Mouse (Mus musculus) heart, embryonic 11.5 days (tissue): ENCODE results near the gene Cd2bp2. TPM values are rescaled to one million over a fixed set of nuclear protein-coding genes. Genes with fewer than 3 reads are reported as not detected.
A peak's percentile ranks its signal among the peaks of the same experiment; 100 is the strongest.

Experiments
- ATAC-seq: fragments of 200-750 bp; cut with Nextera tagmentation; replicated peaks from 2 replicates; pipeline ENCODE4 v1.8.0; 2017; ENCODE audit warnings: moderate library complexity; ENCODE audit not compliant: insufficient number of reproducible peaks, low FRiP score, low TSS enrichment
- H3K27ac ChIP-seq: fragments of 300-500 bp; sonication (generic); 2 replicates; pipeline ENCODE4 v1.5.1; 2014; ENCODE audit warnings: mild to moderate bottlenecking, low read depth, low read length
- H3K27me3 ChIP-seq: fragments of 300-500 bp; sonication (generic); 2 replicates; pipeline ENCODE4 v1.6.1; 2014; ENCODE audit warnings: mild to moderate bottlenecking, low read length, mixed read lengths; ENCODE audit not compliant: control insufficient read depth, insufficient read depth
- H3K36me3 ChIP-seq: fragments of 300-500 bp; sonication (generic); 2 replicates; pipeline ENCODE4 v1.6.1; 2014; ENCODE audit warnings: mild to moderate bottlenecking, low read length, moderate library complexity, mixed read lengths; ENCODE audit not compliant: control insufficient read depth, insufficient read depth
- H3K4me1 ChIP-seq: fragments of 300-500 bp; sonication (generic); 2 replicates; pipeline ENCODE4 v1.6.1; 2014; ENCODE audit warnings: low read length; ENCODE audit not compliant: control insufficient read depth, insufficient read depth
- H3K4me2 ChIP-seq: fragments of 300-500 bp; sonication (generic); 2 replicates; pipeline ENCODE4 v1.6.1; 2014; ENCODE audit warnings: mild to moderate bottlenecking, moderate library complexity
- H3K4me3 ChIP-seq: fragments of 300-500 bp; sonication (generic); 2 replicates; pipeline ENCODE4 v1.5.1; 2014; ENCODE audit warnings: low read depth, low read length
- H3K9ac ChIP-seq: fragments of 300-500 bp; sonication (generic); 2 replicates; pipeline ENCODE4 v1.6.1; 2014; ENCODE audit warnings: mild to moderate bottlenecking, low read depth, low read length, moderate library complexity
- H3K9me3 ChIP-seq: fragments of 300-500 bp; sonication (generic); replicated peaks from 2 replicates; pipeline ENCODE4 v1.6.1; 2016; ENCODE audit warnings: low read length; ENCODE audit not compliant: control insufficient read depth
- WGBS: fragments of 180-500 bp; shearing (Covaris S2); extraction: QIAGEN DNeasy Blood & Tissue Kit; methylation state at CpG from one replicate; pipeline ENCODE4 v1.1.7; 2014; ENCODE audit not compliant: insufficient replicate concordance; 5-methylcytosine and 5-hydroxymethylcytosine counted together
- polyA plus RNA-seq: library from polyadenylated mRNA; unstranded; fragments of >200 nt; fragmentation: Nextera tagmentation; extraction: Ambion mirVana; gene quantifications from 2 replicates; pipeline ENCODE4 v1.2.1, GENCODE M21; 2014

Gene Cd2bp2
- polyA plus RNA-seq, 1 experiment from 2014 or later: 41.8 TPM

GRCm38 (mm10) chr7:127223106-127223505 lies 27.3 kb upstream of the Cd2bp2 start:
- WGBS: 89% methylated on average over 3 of the region's 3 CpGs
- H3K27me3 ChIP-seq: no peaks in the 10 kb centered on the region
- no peaks in the 10 kb centered on the region for H3K36me3 ChIP-seq
- no peak for ATAC-seq
- H3K27ac ChIP-seq: no peak overlapping the region
- no peaks in the 10 kb centered on the region for H3K4me1 ChIP-seq
- no peak overlapping the region for H3K4me2 ChIP-seq
- no peak overlapping the region for H3K4me3 ChIP-seq
- no peaks in the 10 kb centered on the region for H3K9me3 ChIP-seq
- H3K9ac ChIP-seq: no peak overlapping the region

DNA sequence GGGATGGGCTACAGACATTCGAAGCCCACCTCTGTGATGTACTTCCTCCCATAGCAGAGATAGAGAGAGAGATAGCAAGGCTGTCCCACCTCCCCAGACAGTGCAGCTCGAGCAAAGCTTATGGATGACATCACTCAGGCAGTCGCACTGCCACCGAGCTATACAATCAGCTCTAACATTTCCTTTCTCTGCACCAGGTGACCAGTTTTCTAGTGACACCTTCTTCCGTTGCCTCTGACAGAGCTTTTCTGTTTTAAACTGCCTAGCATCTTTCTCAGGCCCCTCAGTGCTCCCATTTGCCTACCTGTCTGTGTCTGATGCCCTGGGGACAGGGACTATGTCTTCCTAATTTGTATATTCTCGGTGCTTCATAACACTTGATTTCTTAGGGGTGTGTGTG lies 24.6 kb upstream of the Cd2bp2 start:
- no peaks in the 10 kb centered on the region for H3K27me3 ChIP-seq
- WGBS: 74% methylated on average over 6 of the region's 6 CpGs
- H3K36me3 ChIP-seq: no peaks in the 10 kb centered on the region
- H3K4me2 ChIP-seq: no peak overlapping the region
- ATAC-seq: no peak
- H3K9me3 ChIP-seq: no peaks in the 10 kb centered on the region
- H3K27ac ChIP-seq: no peak overlapping the region
- H3K4me1 ChIP-seq: peaks cover 11% of the 10 kb centered on the region
- H3K4me3 ChIP-seq: no peak overlapping the region
- H3K9ac ChIP-seq: no peak overlapping the region

DNA sequence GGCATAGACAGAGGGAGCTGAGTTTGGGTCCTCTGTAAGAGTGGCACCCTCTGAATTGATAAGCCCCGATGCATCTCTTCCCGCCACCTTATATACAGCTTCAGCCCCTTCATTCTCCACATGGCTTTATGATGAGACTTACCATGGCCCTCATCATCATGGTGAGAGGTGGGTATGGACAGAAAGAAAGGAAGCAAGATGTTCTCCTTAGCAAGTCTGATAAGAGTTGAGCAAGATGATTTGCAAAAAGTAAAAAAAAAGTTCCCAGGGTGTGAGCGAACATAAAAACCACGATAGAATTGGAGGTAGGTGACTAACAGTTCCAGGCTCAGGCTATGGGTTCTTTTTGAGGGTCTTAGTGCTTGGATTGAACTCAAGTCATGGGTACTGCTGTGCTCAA lies 22.8 kb upstream of the Cd2bp2 start:
- WGBS: 82% methylated on average over 4 of the region's 4 CpGs
- ATAC-seq: no peak

DNA sequence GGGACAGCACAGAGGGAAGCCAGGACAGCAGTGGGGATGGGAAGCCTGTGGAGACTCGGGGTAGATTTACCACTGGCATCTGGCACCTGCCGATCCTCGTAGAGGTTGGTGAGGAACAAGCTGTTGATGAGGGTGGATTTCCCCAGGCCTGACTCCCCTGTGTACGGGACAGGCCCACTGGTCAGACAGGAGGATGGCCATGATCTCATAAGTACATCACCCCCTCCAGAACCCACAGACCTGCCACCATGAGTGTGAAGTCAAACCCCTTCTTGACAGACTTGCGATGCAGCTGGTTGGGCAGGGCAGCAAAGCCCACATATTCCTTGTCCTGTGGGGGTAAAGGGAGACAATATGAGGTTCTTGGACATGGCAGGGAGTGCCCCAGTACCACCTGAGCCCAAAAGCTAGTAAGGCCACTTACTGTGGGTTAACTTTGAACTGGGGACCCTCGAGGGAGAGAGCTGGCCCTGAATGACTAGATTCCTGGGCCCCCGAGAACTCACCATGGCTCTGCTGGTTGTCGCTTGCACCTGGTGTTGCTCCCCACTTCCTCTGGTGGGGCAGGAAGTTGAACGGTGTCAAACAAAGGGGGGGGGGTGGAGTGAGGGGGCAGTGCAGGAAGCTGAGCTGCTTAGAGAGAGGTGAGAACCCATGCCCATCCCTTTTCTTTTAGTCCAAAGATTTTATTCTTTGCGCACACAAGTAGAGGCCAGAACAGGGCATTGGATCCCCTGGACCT lies 22.2 kb upstream of the Cd2bp2 start:
- no peak; the same call in 1 of the 2 replicates for ATAC-seq
- Histone ChIP-seq H3K27ac (peak overlapping the region; percentile 71), H3K27me3 (no peaks in the 10 kb centered on the region), H3K4me2 (peak overlapping the region; percentile 40), H3K4me3 (no peak overlapping the region), H3K4me1 (peaks cover 18% of the 10 kb centered on the region), H3K9ac (peak overlapping the region; percentile 54), H3K36me3 (no peaks in the 10 kb centered on the region), H3K9me3 (no peaks in the 10 kb centered on the region)
- 51% methylated on average over 10 of the region's 10 CpGs for WGBS

More for the DNA sequence above, 22.8 kb upstream of the Cd2bp2 start:
- H3K4me1 ChIP-seq: peaks cover 18% of the 10 kb centered on the region
- H3K9me3 ChIP-seq: no peaks in the 10 kb centered on the region
- no peaks in the 10 kb centered on the region for H3K27me3 ChIP-seq
- H3K27ac ChIP-seq: no peak overlapping the region
- no peak overlapping the region for H3K9ac ChIP-seq
- no peak overlapping the region for H3K4me3 ChIP-seq
- H3K4me2 ChIP-seq: no peak overlapping the region
- no peaks in the 10 kb centered on the region for H3K36me3 ChIP-seq

- WGBS: 55% methylated on average over 6 of the region's 6 CpGs
- peak overlapping the region; percentile 71 for H3K27ac ChIP-seq
These were observed 21.6 kb upstream of the Cd2bp2 start for GRCm38 (mm10) chr7:127217475-127217874.

GRCm38 (mm10) chr7:127216307-127216706 lies 20.5 kb upstream of the Cd2bp2 start:
- Histone ChIP-seq H3K9ac (no peak overlapping the region), H3K36me3 (no peaks in the 10 kb centered on the region), H3K9me3 (no peaks in the 10 kb centered on the region), H3K27ac (no peak overlapping the region), H3K4me2 (no peak overlapping the region), H3K4me1 (peaks cover 19% of the 10 kb centered on the region), H3K4me3 (no peak overlapping the region), H3K27me3 (no peaks in the 10 kb centered on the region)
- WGBS: 84% methylated on average over 5 of the region's 5 CpGs
- ATAC-seq: no peak

More at GRCm38 (mm10) chr7:127217475-127217874, 21.6 kb upstream of the Cd2bp2 start:
- no peaks in the 10 kb centered on the region for H3K9me3 ChIP-seq
- H3K36me3 ChIP-seq: no peaks in the 10 kb centered on the region
- peak overlapping the region; percentile 40 for H3K4me2 ChIP-seq
- no peak overlapping the region for H3K4me3 ChIP-seq
- H3K27me3 ChIP-seq: no peaks in the 10 kb centered on the region
- no peak for ATAC-seq
- peaks cover 18% of the 10 kb centered on the region for H3K4me1 ChIP-seq
- peak overlapping the region; percentile 54 for H3K9ac ChIP-seq

DNA sequence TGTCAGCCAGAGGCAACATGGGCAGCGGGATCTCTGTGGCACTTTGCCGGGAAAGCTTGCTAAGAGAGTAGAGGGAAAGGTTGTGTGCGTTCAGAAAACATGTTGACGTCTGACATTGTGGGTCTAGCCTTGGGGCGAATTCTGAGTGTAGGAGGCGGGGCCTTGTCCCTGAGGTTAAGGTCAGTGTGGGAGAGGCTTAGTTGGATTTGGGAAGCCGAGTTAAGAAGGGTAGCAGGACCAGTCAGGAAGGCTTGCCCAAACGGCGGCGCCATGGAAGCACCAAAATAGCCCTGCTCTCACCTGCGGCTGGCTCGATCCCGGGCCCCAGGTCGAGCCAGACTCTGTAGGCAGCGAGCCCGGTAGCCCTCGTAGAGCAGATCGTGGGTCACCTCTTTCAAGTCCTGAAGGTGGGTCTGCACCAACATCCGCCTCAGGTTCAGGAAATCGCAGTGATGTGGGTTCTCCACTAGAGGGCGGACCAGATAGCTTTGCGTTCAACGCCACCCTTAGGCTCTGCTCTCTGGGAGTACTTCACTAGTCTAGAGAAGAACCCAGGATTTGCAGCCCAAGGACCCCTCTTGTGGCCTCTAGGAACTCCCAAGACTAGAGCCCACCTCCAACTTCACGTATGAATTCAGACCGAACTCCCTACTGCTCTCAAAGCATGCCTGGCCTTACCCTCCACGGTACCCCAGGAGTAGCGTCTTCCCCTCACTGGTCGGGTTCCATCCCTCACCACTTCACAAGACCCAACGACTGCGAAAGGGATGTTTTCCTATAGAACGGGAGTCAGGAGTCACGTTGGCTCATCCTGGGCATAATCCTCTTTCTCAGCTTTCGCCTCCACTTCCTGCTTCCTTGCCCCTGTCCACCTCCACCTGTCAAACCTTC lies 19.4 kb upstream of the Cd2bp2 start:
- ATAC-seq: no peak
- no peaks in the 10 kb centered on the region for H3K9me3 ChIP-seq
- 20% methylated on average over 33 of the region's 33 CpGs for WGBS
- H3K36me3 ChIP-seq: no peaks in the 10 kb centered on the region
- H3K4me3 ChIP-seq: peak overlapping the region; percentile 35
- peak overlapping the region; percentile 70 for H3K9ac ChIP-seq
- H3K27ac ChIP-seq: no peak overlapping the region
- peak overlapping the region; percentile 69 for H3K4me2 ChIP-seq
- H3K4me1 ChIP-seq: peaks cover 22% of the 10 kb centered on the region
- no peaks in the 10 kb centered on the region for H3K27me3 ChIP-seq

GRCm38 (mm10) chr7:127214521-127214920 lies 18.7 kb upstream of the Cd2bp2 start:
- H3K4me2 ChIP-seq: peak overlapping the region; percentile 69
- ATAC-seq: no peak
- peak overlapping the region; percentile 35 for H3K4me3 ChIP-seq
- H3K9ac ChIP-seq: peak overlapping the region; percentile 70
- no peaks in the 10 kb centered on the region for H3K36me3 ChIP-seq
- no peaks in the 10 kb centered on the region for H3K27me3 ChIP-seq
- no peak overlapping the region for H3K27ac ChIP-seq
- H3K9me3 ChIP-seq: no peaks in the 10 kb centered on the region
- H3K4me1 ChIP-seq: peaks cover 27% of the 10 kb centered on the region
- WGBS: 24% methylated on average over 21 of the region's 21 CpGs
